Mouse (Mus musculus) layer of hippocampus, adult 18-20 months (tissue): ENCODE results near the gene Pomt1. TPM values are rescaled to one million over a fixed set of nuclear protein-coding genes. Genes with fewer than 3 reads are reported as not detected.

Source experiments
- DNase-seq, 2 experiments: peaks; one replicate each; pipeline ENCODE4 v3.0.0; 2022; ENCODE audit warnings: low spot score in 2 of 2
- long read RNA-seq: library from polyadenylated mRNA; stranded (forward); transcript quantifications from one replicate; pipeline ENCODE4 v2.0.0, GENCODE M21; 2021
- total RNA-seq, 2 experiments: library from RNA; stranded (reverse); gene quantifications; 2 replicates each; pipeline ENCODE4 v1.2.3; 2021

Gene Pomt1
- total RNA-seq = 10 to 100 TPM; 23.3 to 24.4 TPM
- long read RNA-seq, partial matches to known transcripts = 1 of 6 reads
- long read RNA-seq, other reads (novel, unspliced or antisense) = 2 of 6 reads

GRCm38 (mm10) chr2:32235886-32236759, at the start of gene Pomt1:
Gene Pomt1 (plus strand): TSS chr2:32236590.
- DNase-seq = peak; percentile 84 to 94

- DNase-seq = peak; percentile 80 to 91
These were observed 49.3 kb upstream of the Pomt1 start for GRCm38 (mm10) chr2:32187019-32187551.

GRCm38 (mm10) chr2:32187649-32188048, 48.7 kb upstream of the Pomt1 start:
- DNase-seq = no peak

- DNase-seq = no peak
These were observed 47.2 kb upstream of the Pomt1 start for GRCm38 (mm10) chr2:32189060-32189681.

- no peak for DNase-seq
These were observed 45.8 kb upstream of the Pomt1 start for GRCm38 (mm10) chr2:32190620-32191019.

- DNase-seq = no peak
These were observed 44.4 kb upstream of the Pomt1 start for GRCm38 (mm10) chr2:32191872-32192507.

- no peak for DNase-seq
These were observed 37.4 kb upstream of the Pomt1 start for GRCm38 (mm10) chr2:32198977-32199376.

- no peak for DNase-seq
These were observed 36.4 kb upstream of the Pomt1 start for GRCm38 (mm10) chr2:32200033-32200432.

GRCm38 (mm10) chr2:32200712-32201111, 35.7 kb upstream of the Pomt1 start:
- no peak for DNase-seq

GRCm38 (mm10) chr2:32201527-32201926, 34.9 kb upstream of the Pomt1 start:
- peak in 1 of 2 experiments; percentile 54 for DNase-seq

GRCm38 (mm10) chr2:32203853-32204252, 32.5 kb upstream of the Pomt1 start:
- no peak for DNase-seq

GRCm38 (mm10) chr2:32207682-32208081, 28.7 kb upstream of the Pomt1 start:
- no peak for DNase-seq

GRCm38 (mm10) chr2:32211689-32212088, 24.7 kb upstream of the Pomt1 start:
- no peak for DNase-seq

GRCm38 (mm10) chr2:32213000-32213399, 23.4 kb upstream of the Pomt1 start:
- no peak for DNase-seq

- DNase-seq = no peak
These were observed 20.8 kb upstream of the Pomt1 start for GRCm38 (mm10) chr2:32215576-32215975.

GRCm38 (mm10) chr2:32216506-32216905, 19.9 kb upstream of the Pomt1 start:
- no peak for DNase-seq

- no peak for DNase-seq
These were observed 18.7 kb upstream of the Pomt1 start for GRCm38 (mm10) chr2:32217656-32218055.

- no peak for DNase-seq
These were observed 18.3 kb upstream of the Pomt1 start for GRCm38 (mm10) chr2:32218113-32218512.

- DNase-seq = no peak
These were observed 17.7 kb upstream of the Pomt1 start for GRCm38 (mm10) chr2:32218541-32219334.

- no peak for DNase-seq
These were observed 16.9 kb upstream of the Pomt1 start for GRCm38 (mm10) chr2:32219501-32219900.

- no peak for DNase-seq
These were observed 16.4 kb upstream of the Pomt1 start for GRCm38 (mm10) chr2:32220021-32220420.
